Mouse (Mus musculus) MEL (cell line): Measurements from ENCODE around the gene Elk3.

ENCODE experiments used
- CTCF ChIP-seq, 3 experiments: IDR thresholded peaks in 2 of 3; conservative IDR thresholded peaks in 1 of 3; 2 replicates each; pipeline ENCODE4 v1.5.1; 2011 to 2012; ENCODE audit warnings: low read length in 3 of 3, low read depth in 2 of 3, mild to moderate bottlenecking in 2 of 3, improper control_type of control experiment in 1 of 3, inconsistent platforms in 1 of 3, mixed read lengths in 1 of 3, moderate library complexity in 1 of 3; ENCODE audit not compliant: control insufficient read depth in 1 of 3, insufficient read depth in 1 of 3, poor library complexity in 1 of 3, severe bottlenecking in 1 of 3
- EP300 ChIP-seq, 2 experiments: IDR thresholded peaks; 2 replicates each; pipeline ENCODE4 v1.6.1; 2011; ENCODE audit warnings: improper control_type of control experiment in 2 of 2, low read length in 2 of 2, low read depth in 1 of 2, mild to moderate bottlenecking in 1 of 2
- KAT2A ChIP-seq: conservative IDR thresholded peaks from 2 replicates; pipeline ENCODE4 v1.6.1; 2012; ENCODE audit warnings: low read depth, low read length, improper control_type of control experiment, inconsistent platforms
- MAFK ChIP-seq: IDR thresholded peaks from 2 replicates; pipeline ENCODE4 v1.6.1; 2011; ENCODE audit warnings: low read depth, mild to moderate bottlenecking, low read length, improper control_type of control experiment, borderline replicate concordance
- POLR2A ChIP-seq, 2 experiments: IDR thresholded peaks; 2 replicates each; pipeline ENCODE4 v1.6.1; 2011 to 2012; ENCODE audit warnings: low read length in 2 of 2, mild to moderate bottlenecking in 2 of 2, control low read depth in 1 of 2, improper control_type of control experiment in 1 of 2, low read depth in 1 of 2, moderate library complexity in 1 of 2; ENCODE audit not compliant: control insufficient read depth in 1 of 2, insufficient read depth in 1 of 2, poor library complexity in 1 of 2
- ZC3H11A ChIP-seq: IDR thresholded peaks from 2 replicates; pipeline ENCODE4 v1.6.1; 2012; ENCODE audit warnings: low read depth, mild to moderate bottlenecking, inconsistent platforms, low read length, improper control_type of control experiment

- TF ChIP-seq CTCF (IDR thresholded peaks at IDR 0.05 in 2 of 3, conservative IDR thresholded peaks at IDR 0.05 in 1 of 3; ENCODE audit: control insufficient read depth in 1 of 3, insufficient read depth in 1 of 3, low read depth in 2 of 3, low read length in 3 of 3, poor library complexity in 1 of 3, severe bottlenecking in 1 of 3): no peak
- TF ChIP-seq ZC3H11A: no peak
- no peak for TF ChIP-seq KAT2A
- TF ChIP-seq POLR2A (IDR thresholded peaks at IDR 0.05; ENCODE audit: control insufficient read depth in 1 of 2, insufficient read depth in 1 of 2, low read depth in 1 of 2, low read length in 2 of 2, poor library complexity in 1 of 2): no peak
- TF ChIP-seq MAFK: no peak
- no peak for TF ChIP-seq EP300 (IDR thresholded peaks at IDR 0.05; ENCODE audit: low read depth in 1 of 2, low read length in 2 of 2)
Observed at GRCm38 (mm10) chr10:93347387-93347786, 36.5 kb upstream of the Elk3 start.
